Mouse (Mus musculus): Measurements from ENCODE around the gene Slc36a1. TPM values are rescaled to one million over a fixed set of nuclear protein-coding genes. Genes with fewer than 3 reads are reported as not detected.

The Slc36a1 gene
- 5.5 TPM for polyA plus RNA-seq (2014; fragmentation: Illumina TruSeq; extraction: RNeasy Lipid Tissue Mini Kit (QIAGEN cat#74804); ENCODE audit: low read depth, low replicate concordance)

GRCm38 (mm10) chr11:55204159-55204596 is at the start of gene Slc36a1:
Gene Slc36a1, plus strand, starts transcription at chr11:55204350.

GRCm38 (mm10) chr11:55184733-55185291 is 19.3 kb upstream of the Slc36a1 start, which contains the start of gene Slc36a2:
Gene Slc36a2, minus strand, starts transcription at chr11:55185077.

Other genes starting within 250 kb of the Slc36a1 start
- gene Tnip1, start 241.4 kb upstream of the Slc36a1 start, polyA plus RNA-seq (2014; fragmentation: Illumina TruSeq; extraction: RNeasy Lipid Tissue Mini Kit (QIAGEN cat#74804); ENCODE audit: low read depth, low replicate concordance) = 0.85 TPM
- 22.9 TPM for gene Anxa6, start 170.9 kb upstream of the Slc36a1 start, polyA plus RNA-seq (2014; fragmentation: Illumina TruSeq; extraction: RNeasy Lipid Tissue Mini Kit (QIAGEN cat#74804); ENCODE audit: low read depth, low replicate concordance)
- gene Ccdc69, start 126.2 kb upstream of the Slc36a1 start, polyA plus RNA-seq (2014; fragmentation: Illumina TruSeq; extraction: RNeasy Lipid Tissue Mini Kit (QIAGEN cat#74804); ENCODE audit: low read depth, low replicate concordance) = 0.37 TPM
- 36.8 TPM for gene Gm2a, start 106.2 kb upstream of the Slc36a1 start, polyA plus RNA-seq (2014; fragmentation: Illumina TruSeq; extraction: RNeasy Lipid Tissue Mini Kit (QIAGEN cat#74804); ENCODE audit: low read depth, low replicate concordance)
- gene Slc36a3, start 52.6 kb upstream of the Slc36a1 start, polyA plus RNA-seq (2014; fragmentation: Illumina TruSeq; extraction: RNeasy Lipid Tissue Mini Kit (QIAGEN cat#74804); ENCODE audit: low read depth, low replicate concordance) = not detected
- not detected for gene Slc36a2, start 19.3 kb upstream of the Slc36a1 start, polyA plus RNA-seq (2014; fragmentation: Illumina TruSeq; extraction: RNeasy Lipid Tissue Mini Kit (QIAGEN cat#74804); ENCODE audit: low read depth, low replicate concordance)
- not detected for gene Fat2, start 132.2 kb downstream of the Slc36a1 start, polyA plus RNA-seq (2014; fragmentation: Illumina TruSeq; extraction: RNeasy Lipid Tissue Mini Kit (QIAGEN cat#74804); ENCODE audit: low read depth, low replicate concordance)
- 36.6 TPM for gene Sparc, start 218.8 kb downstream of the Slc36a1 start, polyA plus RNA-seq (2014; fragmentation: Illumina TruSeq; extraction: RNeasy Lipid Tissue Mini Kit (QIAGEN cat#74804); ENCODE audit: low read depth, low replicate concordance)